Mouse (Mus musculus): ENCODE data around the gene Zfp1. TPM values are rescaled to one million over a fixed set of nuclear protein-coding genes. Genes with fewer than 3 reads are reported as not detected.

The Zfp1 gene
- polyA plus RNA-seq (2012; rRNA removed), result 3.7 and 4.2 TPM in 2 replicates

DNA sequence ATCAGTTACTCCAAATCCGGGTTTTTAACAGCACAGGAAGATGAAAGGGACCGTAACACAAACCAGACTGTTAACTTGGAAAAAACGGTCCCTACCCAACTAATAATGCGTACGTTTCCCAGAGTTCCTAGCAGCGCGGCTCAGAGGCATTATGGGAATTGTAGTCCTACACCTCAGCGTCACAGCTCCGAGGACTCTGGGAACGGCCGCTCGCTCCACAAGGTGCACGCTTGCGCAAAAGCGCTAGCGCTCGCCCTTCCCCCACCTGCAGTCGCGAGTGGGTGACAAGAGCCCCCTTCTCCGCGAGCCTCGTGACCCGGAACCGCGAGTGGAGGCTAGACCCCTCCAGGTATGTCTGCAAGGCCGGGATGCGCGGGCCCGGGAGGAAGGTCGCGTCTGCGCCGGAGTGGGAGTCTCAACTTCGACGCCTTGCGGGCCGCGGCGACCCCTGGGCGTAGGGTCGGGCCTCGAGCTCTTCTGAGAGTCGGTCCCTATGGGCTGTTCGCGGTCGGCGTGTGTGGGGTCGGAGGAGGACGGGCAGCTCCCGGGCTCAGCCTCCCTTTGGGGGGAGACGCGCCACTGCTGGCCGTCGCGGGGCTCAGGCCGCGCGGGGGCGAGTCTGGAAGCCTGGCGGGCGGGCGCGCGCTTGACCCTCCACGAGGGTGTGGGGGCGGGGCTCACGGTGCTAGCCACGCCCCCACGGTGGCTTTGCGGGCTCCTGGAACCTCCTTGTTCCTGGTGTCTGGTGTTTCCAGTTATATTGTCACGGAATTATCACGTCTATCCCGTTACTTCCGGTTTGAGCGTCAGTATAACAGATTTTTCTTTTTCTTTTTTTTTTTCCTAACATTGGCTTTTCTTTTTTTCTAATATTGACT lies at the start of gene Zfp1:
TSS of gene Zfp1 (plus strand) at position 138 of the 878 bp plus-strand sequence.

DNA sequence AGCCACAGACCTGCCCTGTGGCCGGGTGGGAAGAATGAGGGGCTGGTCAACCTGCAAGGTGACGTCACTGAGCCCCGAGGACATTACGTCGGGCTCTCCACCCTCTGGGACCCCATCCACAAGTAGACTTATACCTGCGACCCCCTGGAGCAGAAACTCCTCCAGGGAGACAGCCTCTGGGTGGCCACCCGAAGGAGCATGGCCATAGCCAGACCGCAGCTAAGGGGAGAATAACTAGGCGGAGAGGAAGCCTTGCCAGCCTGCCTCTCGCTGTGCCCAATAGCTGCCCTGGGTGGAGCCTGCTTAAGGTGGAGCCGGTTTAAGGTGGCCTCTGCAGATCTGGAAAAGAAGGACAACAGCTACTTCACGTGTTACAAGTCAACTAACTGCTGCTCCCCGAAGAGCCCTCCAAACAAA lies 13.1 kb upstream of the Zfp1 start, which contains the start of gene Ldhd:
TSS of gene Ldhd (minus strand) at position 270 of the 417 bp plus-strand sequence.

GRCm38 (mm10) chr8:111690960-111691445 lies 47.8 kb downstream of the Zfp1 start, which contains the start of gene Ctrb1:
Ctrb1 (minus strand) TSS chr8:111691010.

Other genes with a start within 250 kb of the Zfp1 start
- gene Fa2h, start 249.6 kb upstream of the Zfp1 start, polyA plus RNA-seq (2012; rRNA removed), result 0.02 and 0.03 TPM in 2 replicates
- 2.7 and 2.8 TPM in 2 replicates for gene Wdr59, start 121.3 kb upstream of the Zfp1 start, polyA plus RNA-seq (2012; rRNA removed)
- 11.3 and 12.5 TPM in 2 replicates for gene Znrf1, start 107.3 kb upstream of the Zfp1 start, polyA plus RNA-seq (2012; rRNA removed)
- gene Ldhd, start 13.0 kb upstream of the Zfp1 start, polyA plus RNA-seq (2012; rRNA removed), result 0.13 and 0.15 TPM in 2 replicates
- gene Ctrb1, start 47.6 kb downstream of the Zfp1 start, polyA plus RNA-seq (2012; rRNA removed), result 0.05 and 1.7 TPM in 2 replicates
- 5.1 and 5.6 TPM in 2 replicates for gene Bcar1, start 100.4 kb downstream of the Zfp1 start, polyA plus RNA-seq (2012; rRNA removed)
- 60.8 and 65.0 TPM in 2 replicates for gene Cfdp1, start 210.9 kb downstream of the Zfp1 start, polyA plus RNA-seq (2012; rRNA removed)
- gene Tmem170, start 233.3 kb downstream of the Zfp1 start, polyA plus RNA-seq (2012; rRNA removed), result 2.4 and 2.8 TPM in 2 replicates

All from liver, embryonic 14 days (tissue).